Mouse (Mus musculus) brain, adult 2 months (tissue): ENCODE measurements around the gene Cd6.

Experiments
- DNase-seq: peaks from one replicate; pipeline ENCODE4 v3.0.0; 2011; ENCODE audit warnings: low read depth, low spot score

The Cd6 gene

GRCm38 (mm10) chr19:10839010-10839892, 9.4 kb upstream of the Cd6 start, which contains the start of gene Slc15a3:
TSS of gene Slc15a3 (plus strand) at chr19:10839727.
- DNase-seq: no peak

- no peak for DNase-seq
Measured at GRCm38 (mm10) chr19:10835671-10836070, 5.8 kb upstream of the Cd6 start.

- no peak for DNase-seq
Measured at GRCm38 (mm10) chr19:10833611-10834010, 3.8 kb upstream of the Cd6 start.

GRCm38 (mm10) chr19:10832030-10832429, 2.2 kb upstream of the Cd6 start:
- DNase-seq: peak; percentile 35

- peak; percentile 62 for DNase-seq
Measured at GRCm38 (mm10) chr19:10831424-10831823, 1.6 kb upstream of the Cd6 start.

- no peak for DNase-seq
Measured at GRCm38 (mm10) chr19:10828321-10828720, 1.5 kb downstream of the Cd6 start.

- no peak for DNase-seq
Measured at GRCm38 (mm10) chr19:10824061-10824460, 5.8 kb downstream of the Cd6 start.

GRCm38 (mm10) chr19:10822534-10822933, 7.3 kb downstream of the Cd6 start:
- no peak for DNase-seq

GRCm38 (mm10) chr19:10821319-10821718, 8.5 kb downstream of the Cd6 start:
- no peak for DNase-seq

GRCm38 (mm10) chr19:10818217-10818946, 11.5 kb downstream of the Cd6 start:
- DNase-seq: no peak

- no peak for DNase-seq
Measured at GRCm38 (mm10) chr19:10816462-10816861, 13.4 kb downstream of the Cd6 start.

- no peak for DNase-seq
Measured at GRCm38 (mm10) chr19:10815871-10816270, 14.0 kb downstream of the Cd6 start.

GRCm38 (mm10) chr19:10813905-10814304, 16.0 kb downstream of the Cd6 start:
- no peak for DNase-seq

- DNase-seq: no peak
Measured at GRCm38 (mm10) chr19:10813039-10813438, 16.8 kb downstream of the Cd6 start.

- no peak for DNase-seq
Measured at GRCm38 (mm10) chr19:10811471-10811870, 18.4 kb downstream of the Cd6 start.

GRCm38 (mm10) chr19:10810176-10810492, 19.7 kb downstream of the Cd6 start:
- no peak for DNase-seq

GRCm38 (mm10) chr19:10809428-10810175, 20.3 kb downstream of the Cd6 start:
- DNase-seq: peak; percentile 96

- DNase-seq: peak; percentile 53
Measured at GRCm38 (mm10) chr19:10808524-10809233, 21.2 kb downstream of the Cd6 start.

- peak; percentile 97 for DNase-seq
Measured at GRCm38 (mm10) chr19:10805661-10806285, 24.1 kb downstream of the Cd6 start.

- DNase-seq: peak; percentile 56
Measured at GRCm38 (mm10) chr19:10804850-10805660, 24.8 kb downstream of the Cd6 start.
